Mouse (Mus musculus) left cerebral cortex, postnatal 4 days (tissue): Measurements from ENCODE around the gene Scn4a. TPM values are rescaled to one million over a fixed set of nuclear protein-coding genes. Genes with fewer than 3 reads are reported as not detected.
A peak's percentile ranks its signal among the peaks of the same experiment; 100 is the strongest.
"Not testable (repeated sequence)": the region's sequence is repeated elsewhere in the genome, so short reads cannot be mapped to it uniquely, and the experiment has no call there.

Experiments
- DNase-seq: peaks from one replicate; pipeline ENCODE4 v3.0.0-alpha.2; 2022
- intact Hi-C: fragments of 180-260 bp; cut with DNase I; formaldehyde crosslinking; loops from one replicate; pipeline ENCODE4 v1.15.1; 2025
- total RNA-seq, 2 experiments: library from RNA; stranded (reverse); gene quantifications; 2 replicates each; pipeline ENCODE4 v1.2.3; 2021

The Scn4a gene
- not detected for total RNA-seq

DNA sequence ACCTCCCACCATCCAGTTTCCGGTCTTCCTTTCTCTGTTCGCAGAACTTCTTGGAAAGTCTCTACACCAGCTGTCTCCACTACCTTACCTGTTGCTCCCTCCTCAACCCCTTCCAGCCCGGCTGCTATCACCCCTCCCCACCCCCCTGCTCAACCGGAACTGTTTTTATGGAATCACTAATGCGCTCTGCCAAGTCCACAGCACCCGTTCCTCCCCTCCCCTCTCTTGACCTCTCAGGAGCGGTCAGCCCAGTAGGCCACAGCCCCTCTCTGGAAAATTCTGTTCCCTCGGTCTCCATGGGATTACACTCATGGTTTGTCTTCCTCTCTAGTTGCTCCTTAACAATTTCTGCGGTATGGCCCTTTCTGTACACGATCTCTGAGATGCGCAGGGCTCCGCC is at the start of gene Scn4a:
TSS of gene Scn4a (minus strand) at position 101 of the 400 bp plus-strand sequence.
- no peak for DNase-seq
- intact Hi-C loops = no loop called here

DNA sequence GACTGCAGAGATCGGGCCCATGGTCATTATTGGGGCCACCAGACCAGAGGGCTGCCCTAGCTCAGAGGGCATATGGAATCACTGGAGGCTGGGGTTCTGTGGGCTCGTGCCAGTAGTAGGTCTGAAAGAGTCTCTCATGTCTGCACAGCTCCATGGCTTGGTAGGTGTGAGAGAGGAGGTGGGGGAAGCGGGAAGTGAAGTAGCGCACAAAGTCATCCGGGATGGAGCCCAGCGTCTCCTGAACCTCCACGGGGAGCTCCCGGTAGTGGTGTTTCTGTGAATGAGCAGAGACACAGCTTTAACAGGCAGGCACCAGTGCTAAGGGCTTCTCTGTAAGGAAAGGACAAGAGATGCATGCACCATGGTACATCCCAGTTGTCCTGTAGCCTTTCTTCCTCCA is 45.4 kb upstream of the Scn4a start:
- intact Hi-C loops = loop anchor here (10.0 kb wide), 2 partner anchors 74 to 134 kb away; no protein-coding TSS in a partner anchor
- no peak for DNase-seq

DNA sequence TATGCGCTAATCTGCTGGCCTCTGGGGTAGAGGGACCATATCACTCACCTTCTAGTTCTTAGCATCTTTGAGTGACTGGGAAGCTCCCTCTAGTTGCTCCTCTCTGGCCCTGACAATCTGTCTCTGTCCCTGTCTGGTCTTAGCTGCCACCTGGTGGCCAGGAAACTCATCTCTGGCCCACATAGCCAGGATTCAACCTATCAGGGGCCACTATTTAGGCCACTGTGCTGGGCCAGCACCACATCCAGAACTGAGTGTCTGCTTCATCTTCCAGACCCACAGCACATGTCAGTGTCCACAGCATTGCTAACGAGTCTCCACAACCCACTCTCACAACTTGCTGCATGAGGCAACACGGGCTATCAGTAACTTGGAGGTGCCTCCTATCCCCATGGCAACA is 44.6 kb upstream of the Scn4a start:
- DNase-seq = peak; percentile 13

DNA sequence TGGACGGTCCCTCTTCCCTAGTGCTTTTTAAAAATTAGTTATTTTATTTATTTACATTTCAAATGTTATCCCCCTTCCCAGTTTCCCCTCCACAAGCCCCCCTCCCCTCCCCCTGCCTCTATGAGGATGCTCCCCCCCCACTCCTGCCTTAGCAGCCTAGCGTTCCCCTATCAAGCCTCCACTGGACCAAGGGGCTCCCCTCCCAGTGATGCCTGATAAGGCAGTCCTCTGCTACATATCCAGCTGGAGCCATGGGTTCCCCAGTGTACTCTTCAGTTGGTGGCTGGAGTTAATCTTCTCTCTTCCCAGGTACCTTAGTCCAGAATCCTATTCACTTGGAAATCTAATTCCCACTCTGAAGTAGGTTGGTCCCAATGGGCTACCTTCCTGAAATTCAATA is 41.0 kb upstream of the Scn4a start:
- not testable (repeated sequence) for DNase-seq
- intact Hi-C loops = loop anchor here (10.0 kb wide), 2 partner anchors 69 to 129 kb away; no protein-coding TSS in a partner anchor

More for the DNA sequence above, 44.6 kb upstream of the Scn4a start:
- intact Hi-C loops = loop anchor here (10.0 kb wide), 2 partner anchors 73 to 133 kb away; no protein-coding TSS in a partner anchor

DNA sequence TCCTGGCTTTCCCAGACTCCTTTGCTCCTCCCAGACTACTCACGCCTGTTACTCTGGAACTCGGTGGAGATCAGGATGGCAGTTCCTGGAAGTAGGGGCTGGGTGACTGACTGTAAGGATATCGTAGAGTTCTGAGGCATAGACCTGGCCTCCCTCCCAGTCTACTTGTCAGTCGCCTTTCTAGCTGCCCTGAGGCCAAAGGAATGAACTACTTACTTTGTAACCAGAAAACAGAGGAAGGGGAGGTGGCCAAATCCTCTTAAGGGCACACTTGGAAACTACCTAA is 40.2 kb upstream of the Scn4a start:
- intact Hi-C loops = loop anchor here (10.0 kb wide), 2 partner anchors 68 to 128 kb away; no protein-coding TSS in a partner anchor
- no peak for DNase-seq

DNA sequence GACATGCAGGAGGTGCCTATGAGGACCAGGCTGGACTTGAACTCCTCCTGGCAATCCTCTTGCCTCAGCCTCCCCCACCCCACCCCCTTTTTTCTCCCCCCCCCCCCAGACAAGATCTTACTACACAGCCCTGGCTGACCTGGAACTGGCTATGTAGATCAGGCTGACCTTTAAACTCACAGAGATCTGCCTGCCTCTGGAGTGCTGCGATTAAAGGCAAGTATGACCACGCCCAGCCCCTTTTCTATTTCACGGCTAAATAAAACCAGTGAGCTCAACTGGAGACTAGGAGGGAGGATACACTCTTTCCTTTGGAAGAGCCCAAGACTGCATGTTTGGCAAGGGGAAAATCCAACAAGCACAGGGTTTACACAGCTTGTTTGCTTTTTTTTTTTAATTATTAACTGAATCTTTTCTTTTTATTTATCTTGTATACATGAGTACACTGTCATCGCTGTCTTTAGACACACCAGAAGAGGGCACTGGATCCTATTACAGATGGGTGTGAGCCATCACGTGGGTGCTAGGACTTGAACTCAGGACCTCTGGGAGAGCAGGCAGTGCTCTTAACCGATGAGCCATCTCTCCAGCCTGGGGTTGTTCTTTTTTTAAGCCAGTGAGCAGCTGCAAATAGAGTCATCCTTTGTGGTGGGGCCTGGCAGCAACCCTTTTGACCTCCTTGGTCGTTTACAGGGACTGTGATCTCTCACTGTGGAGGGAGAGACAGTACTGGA is 39.7 kb upstream of the Scn4a start:
- no peak for DNase-seq
- intact Hi-C loops = loop anchor here (10.0 kb wide), 2 partner anchors 68 to 128 kb away; no protein-coding TSS in a partner anchor

DNA sequence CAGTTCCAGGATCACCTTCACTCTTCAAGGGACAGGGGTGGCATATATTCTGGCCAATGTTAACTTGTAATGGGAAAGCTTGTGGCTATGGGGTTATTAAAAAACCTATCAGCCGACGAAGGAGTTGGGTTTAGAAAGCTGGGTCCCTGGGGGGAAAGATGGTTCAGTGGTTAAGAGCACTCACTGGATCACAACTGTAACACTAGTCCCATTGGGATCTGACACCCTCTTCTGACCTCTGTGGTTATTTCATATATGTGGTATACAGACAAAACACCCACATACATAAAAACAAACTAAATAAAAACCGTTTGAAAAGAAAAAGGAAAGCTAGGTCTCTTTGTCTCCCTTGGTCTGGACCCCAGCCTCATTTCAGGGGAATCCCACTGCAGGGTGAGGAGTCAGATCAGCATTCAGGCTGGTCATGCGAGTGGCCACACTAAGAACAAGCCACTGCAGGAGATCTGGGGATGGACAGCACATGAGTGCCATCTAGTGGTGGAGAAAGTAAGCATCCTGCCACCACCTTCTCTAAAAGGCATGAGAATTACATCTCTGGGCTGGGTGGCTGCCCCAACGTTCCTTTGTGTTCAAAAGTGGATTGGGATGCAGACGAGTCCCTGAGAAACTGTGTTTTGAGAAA is 38.6 kb upstream of the Scn4a start:
- DNase-seq = peak; percentile 66
- intact Hi-C loops = loop anchor here (10.0 kb wide), 2 partner anchors 67 to 127 kb away; no protein-coding TSS in a partner anchor

DNA sequence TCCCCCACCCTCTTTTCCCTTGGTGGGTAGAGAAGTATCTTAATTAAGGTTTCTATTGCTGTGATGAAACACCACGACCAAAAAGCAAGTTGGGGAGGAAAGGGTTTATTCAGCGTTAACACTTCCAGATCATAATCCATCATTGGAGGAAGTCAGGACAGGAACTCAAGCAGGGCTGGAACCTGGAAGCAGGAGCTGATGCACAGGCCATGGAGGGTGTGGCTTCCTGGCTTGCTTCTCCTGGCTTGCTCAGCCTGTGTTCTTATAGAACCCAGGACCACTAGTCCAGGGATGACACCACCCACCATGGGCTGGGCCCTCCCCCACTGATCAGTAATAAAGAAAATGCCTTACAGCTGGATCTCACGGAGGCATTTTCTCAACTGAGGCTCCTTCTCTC is 37.7 kb upstream of the Scn4a start:
- DNase-seq = no peak
- intact Hi-C loops = loop anchor here (10.0 kb wide), 2 partner anchors 66 to 126 kb away; no protein-coding TSS in a partner anchor

DNA sequence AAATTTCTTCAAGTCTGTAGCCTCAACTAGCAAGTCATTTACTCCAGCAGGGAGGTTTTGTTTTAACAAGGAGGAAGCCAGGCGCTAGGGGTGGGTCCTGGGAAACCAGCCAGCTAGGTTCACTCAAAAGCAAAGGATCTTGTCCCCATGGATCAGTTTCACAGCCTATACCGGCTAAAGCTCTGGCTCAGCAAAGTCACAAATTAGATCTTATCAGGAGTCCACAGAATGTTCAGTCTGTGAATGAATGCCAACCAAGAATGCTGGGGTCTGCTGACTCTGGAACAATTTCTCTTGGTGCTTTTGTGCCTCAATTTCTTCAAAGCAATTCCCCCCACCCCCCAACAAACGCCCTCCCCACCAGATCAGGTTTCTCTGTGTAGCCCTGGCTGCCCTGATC is 36.5 kb upstream of the Scn4a start:
- intact Hi-C loops = loop anchor here (10.0 kb wide), 2 partner anchors 65 to 125 kb away; no protein-coding TSS in a partner anchor
- DNase-seq = no peak

DNA sequence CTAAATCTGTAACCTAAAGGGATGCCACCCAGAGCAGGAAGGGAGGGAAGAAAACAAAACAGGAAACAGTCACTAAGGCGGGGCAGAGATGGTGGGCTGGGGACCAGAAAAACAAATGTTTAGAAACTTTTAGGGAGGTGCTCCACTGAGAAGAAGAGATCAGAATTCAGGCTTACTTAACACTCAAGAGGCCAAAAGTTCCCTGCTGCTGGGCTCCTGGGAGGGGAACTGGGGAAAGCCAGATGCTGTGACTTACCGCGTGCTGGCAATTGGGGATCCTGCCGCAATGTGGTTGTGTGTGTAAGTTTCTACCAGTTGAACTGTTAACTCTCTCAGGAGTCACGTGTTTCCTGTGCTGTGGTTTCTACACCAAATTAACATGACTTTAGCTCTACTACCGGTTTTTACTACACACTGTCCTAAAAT is 34.7 kb upstream of the Scn4a start, which contains the start of gene Icam2:
TSS of gene Icam2 (minus strand) at position 285 of the 426 bp plus-strand sequence.
- DNase-seq = no peak
- intact Hi-C loops = no loop called here

DNA sequence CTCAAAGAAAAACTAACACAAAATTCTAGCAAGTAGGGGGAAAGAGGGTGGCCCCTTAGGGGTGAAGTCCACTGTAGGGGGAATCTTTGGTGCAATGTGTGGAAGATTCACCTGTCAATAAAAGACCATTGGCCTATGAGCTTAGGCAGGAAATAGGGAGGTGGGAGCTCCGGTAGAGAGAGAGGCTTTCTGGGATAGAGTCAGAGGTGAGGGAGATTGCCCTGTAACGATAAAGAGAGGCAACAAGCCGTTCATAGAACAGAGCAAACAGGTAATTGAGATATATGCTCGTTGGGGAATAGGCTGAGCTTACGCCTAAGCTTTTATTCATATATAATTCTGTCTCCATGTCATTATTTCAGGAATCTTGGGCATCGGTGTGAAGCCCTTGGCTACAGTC is 33.9 kb upstream of the Scn4a start:
- DNase-seq = no peak
- intact Hi-C loops = no loop called here

DNA sequence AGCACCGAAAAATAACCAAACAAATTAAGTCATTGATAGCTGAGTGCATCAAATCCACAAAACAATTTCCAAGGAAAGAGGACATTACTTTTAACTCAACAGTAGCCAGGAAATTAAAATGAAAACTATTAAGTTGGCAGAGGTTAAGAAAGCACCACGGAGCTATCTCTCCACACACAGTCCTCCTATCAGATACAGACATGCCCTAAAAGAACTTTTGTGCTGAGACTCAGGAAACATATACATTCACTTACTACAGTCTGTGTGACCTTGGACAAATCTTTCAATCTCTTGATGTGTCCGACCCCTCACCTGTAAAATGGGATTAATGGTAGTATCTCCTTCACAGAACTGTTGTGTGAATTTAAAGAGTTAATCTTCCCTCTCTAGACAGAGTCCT is 33.3 kb upstream of the Scn4a start:
- DNase-seq = no peak
- intact Hi-C loops = no loop called here

DNA sequence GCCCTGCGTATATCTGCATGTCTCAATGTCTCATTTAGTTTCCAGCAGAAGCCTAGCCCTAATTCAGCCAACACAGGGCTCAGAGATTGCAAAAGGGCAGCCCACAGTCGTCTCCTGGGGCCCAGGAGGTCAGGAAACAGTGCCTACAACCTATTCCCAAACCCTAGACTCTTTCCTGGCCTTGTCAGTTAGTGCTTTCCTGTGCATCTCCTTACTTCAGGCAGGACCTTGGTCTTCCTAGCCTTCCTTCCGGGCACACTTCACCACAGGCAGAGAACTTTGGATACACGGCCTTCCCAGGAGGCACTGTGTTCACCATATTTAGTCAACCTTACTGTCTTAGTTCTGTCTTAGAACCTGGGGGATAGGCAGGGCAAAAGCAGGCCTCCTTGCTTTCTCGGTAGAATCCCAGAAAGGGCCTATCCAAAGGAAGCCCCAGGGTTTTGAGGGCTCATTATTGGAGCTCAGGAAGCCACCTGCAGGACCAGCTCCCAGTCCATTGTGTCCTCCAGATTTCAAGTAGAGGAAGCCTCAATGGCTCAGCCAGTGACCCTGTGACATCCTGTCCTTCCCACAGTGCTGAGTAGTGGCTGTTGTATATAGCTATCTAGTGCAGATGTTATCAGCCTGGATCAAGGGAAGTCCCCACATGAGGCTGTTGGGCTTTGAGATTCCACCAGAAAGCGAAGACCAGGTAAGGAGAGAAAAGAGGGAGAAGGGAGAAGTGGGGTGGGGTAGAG is 30.1 kb upstream of the Scn4a start:
- no peak for DNase-seq
- intact Hi-C loops = no loop called here

DNA sequence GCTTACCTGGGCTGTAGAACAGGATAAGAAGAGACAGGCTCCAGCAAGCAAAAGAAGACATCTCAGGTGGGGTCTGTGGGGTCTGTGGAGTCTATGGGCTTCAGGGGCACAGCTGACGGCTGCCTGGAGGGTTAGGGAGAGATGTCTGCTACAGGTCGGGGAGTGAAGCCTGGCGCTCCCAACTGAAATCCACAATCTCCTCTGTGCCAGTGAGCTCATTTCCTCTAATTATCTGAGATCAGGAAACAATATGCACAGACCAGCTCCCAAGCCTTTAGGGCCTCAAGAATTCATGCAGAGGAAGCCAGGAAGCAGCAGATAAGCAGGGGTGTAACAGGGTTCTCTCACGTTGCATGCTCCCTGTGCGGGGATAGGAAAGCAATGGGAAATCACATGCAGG is 29.3 kb upstream of the Scn4a start:
- no peak for DNase-seq
- intact Hi-C loops = no loop called here

DNA sequence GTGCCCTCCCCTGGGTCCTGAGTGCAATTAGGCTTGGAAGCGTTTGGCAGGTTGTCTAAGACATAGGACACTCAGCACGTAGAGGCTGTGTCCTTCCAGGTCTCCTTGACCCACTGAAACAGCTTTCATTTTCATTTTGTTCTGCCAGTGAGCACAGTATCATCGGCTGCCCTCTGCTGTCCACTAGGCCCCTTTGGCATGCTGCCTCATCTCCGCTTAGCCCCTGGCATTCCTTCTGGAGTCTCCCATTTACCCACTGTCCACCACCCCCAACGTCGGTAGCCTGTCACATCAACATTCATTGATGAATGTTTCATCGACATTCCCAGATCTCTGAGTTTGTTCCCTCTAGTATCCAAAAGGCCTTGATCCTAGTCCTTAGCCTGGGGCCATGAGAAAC is 28.8 kb upstream of the Scn4a start:
- peak; percentile 17 for DNase-seq
- intact Hi-C loops = no loop called here

DNA sequence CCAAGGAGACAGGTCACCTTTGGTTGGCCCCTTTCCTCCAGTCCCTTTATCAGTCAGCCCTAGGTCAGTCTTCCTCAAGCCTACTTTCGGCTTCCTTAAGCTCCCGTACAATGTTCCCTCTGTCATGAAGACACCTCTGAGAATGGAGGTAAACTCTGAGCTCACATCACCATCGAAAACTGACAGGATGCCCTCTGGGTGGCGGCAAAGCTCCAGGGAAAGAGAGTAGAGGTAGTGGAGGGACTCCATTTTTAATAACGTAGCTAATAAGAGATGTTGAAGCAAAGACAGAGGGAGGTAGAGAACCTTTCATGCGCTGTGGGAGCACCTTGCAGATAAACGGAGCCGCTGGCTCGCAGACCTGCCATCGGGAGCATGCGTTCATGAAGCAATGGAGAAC is 27.9 kb upstream of the Scn4a start:
- intact Hi-C loops = no loop called here
- no peak for DNase-seq

DNA sequence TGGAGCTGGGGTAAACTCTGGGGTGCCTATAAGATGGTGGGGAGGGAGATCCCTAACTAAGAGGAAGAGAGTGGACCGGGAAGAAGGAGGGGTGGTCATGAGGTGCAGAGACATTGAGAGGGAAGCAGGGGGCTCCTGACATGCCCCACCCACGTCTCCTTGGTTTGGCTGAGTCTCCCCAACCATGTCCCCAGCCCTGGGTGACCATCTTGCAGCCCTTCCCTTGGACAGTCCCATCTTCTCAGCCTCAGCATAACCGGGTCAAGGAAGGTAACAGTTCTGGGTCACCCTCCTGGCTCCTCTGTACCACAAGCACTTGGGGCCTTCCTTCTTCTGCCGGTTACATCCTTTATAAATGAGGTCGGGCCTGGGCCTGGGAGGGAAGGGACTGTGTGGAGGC is 21.9 kb upstream of the Scn4a start:
- no peak for DNase-seq
- intact Hi-C loops = no loop called here

DNA sequence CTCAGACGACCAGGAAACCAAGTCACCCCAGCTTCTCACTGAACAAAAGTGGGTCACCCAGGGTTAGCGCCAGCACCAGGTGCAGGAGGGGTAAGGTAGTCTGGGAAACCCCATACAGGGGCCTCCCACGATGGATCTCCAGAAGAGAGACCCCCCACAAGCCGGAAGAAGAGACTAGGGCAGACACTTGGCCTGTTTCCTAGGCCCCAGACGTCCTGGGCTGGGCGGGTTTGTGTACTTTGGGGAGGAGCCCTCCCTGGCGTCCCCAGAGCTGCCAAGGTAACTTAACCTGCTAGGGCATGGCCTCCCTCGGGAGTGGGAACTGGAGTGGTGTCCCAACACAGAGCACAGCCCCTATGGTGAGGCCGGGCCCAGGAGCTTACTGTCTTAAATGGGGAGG is 21.5 kb upstream of the Scn4a start:
- intact Hi-C loops = no loop called here

DNA sequence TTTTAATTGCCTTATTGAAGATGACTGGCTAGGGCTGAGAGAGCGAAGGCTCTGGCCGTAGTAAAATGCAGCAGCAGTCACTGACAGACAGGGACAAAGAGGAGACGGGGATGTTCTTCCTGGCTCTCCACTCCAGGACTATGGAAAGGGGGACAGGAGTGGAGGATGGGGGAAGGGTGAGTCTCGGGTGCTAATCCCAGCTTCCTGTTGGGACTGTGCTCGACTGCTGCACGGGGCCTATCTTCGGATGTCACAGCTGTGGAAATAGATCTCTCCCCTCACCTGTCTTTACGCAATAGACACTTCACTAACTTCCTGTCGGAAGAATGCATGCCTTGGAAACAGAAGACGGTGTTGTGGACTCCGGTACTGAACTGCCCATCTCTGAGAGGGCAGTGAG is 20.9 kb upstream of the Scn4a start:
- DNase-seq = no peak
- intact Hi-C loops = no loop called here

More for the DNA sequence above, 21.5 kb upstream of the Scn4a start:
- DNase-seq = no peak

DNA sequence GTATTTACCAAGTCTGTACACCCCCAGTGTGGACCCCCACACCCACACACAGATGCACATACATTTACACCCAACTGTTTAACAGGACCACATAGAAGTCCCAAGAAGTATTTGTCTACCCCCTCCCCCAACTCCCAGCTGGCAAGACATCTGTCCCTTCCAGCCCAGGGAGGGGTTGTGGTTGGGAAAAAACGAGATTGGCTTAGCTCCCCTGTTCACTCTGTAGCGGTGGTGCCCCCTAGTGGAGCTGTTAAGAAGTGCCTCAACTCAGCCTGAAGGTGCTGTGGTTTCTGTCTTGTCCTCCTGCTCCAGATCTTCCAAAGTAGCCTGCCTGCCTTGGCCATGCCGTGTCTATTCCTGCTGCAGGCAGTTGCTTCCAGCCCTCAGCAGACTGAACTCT is 13.2 kb upstream of the Scn4a start:
- DNase-seq = peak; percentile 89
- intact Hi-C loops = no loop called here

DNA sequence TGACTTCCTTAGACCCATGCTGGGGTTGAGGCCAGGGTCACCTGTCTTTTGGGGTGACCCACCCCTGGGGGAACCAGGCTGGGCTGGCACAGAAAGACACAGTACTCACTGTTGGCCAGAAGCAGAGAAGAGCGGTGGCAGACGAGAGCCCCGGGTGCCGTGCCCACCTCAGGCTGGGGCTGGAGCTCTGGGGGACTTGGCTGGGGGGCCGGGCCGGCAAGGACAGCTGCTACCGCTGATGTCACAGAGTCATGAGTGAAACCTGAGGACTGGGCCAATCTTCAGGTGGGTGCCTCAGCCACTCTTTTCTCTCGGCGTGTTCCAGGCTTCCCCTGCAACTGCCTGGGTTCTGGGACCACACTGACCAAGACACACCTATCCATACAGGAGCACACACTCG is 12.3 kb upstream of the Scn4a start, which contains the start of gene Prr29:
TSS of gene Prr29 (plus strand) at position 107 of the 400 bp plus-strand sequence.
- intact Hi-C loops = no loop called here
- DNase-seq = peak; percentile 12
